In genomic region chr11:77974325-77974724, GRCm38 (mm10) we compare ENCODE assay signal across 15 mouse cellular contexts. TPM values are rescaled to one million over a fixed set of nuclear protein-coding genes. Genes with fewer than 3 reads are reported as not detected.
"Had no signal": no experiment of that assay in that cellular context is flagged by ENCODE, and none has a peak within 500 bp of the region (broad histone marks: within the 10 kb centered on the region; RNA-seq: fewer than 3 reads in every experiment).

No protein-coding gene starts in this region.

- H3K27ac ChIP-seq: layer of hippocampus, adult 2 months; limb, embryonic 12.5 days; liver, embryonic 13.5 days; neural tube, embryonic 12.5 days; stomach, postnatal 0 days had no signal

- H3K9ac ChIP-seq: limb, embryonic 12.5 days; liver, embryonic 13.5 days; liver, postnatal 0 days; neural tube, embryonic 12.5 days had no signal

- H3K36me3 ChIP-seq: limb, embryonic 12.5 days; liver, embryonic 13.5 days had no signal

- DNase-seq: kidney, postnatal 36 days; liver; liver, embryonic 13.5 days; liver, postnatal 0 days; lung, postnatal 36 days; midbrain, embryonic 14.5 days; thymus, postnatal 4 days had no signal

- H3K4me1 ChIP-seq: limb, embryonic 12.5 days; liver, embryonic 13.5 days; neural tube, embryonic 12.5 days had no signal

- H3K4me2 ChIP-seq: limb, embryonic 12.5 days; liver, embryonic 13.5 days; neural tube, embryonic 12.5 days had no signal

- ATAC-seq: liver, postnatal 0 days; lung, postnatal 0 days had no signal

- H3K9me3 ChIP-seq: limb, embryonic 12.5 days; liver, embryonic 13.5 days; neural tube, embryonic 12.5 days had no signal

- H3K4me3 ChIP-seq: layer of hippocampus, adult 2 months; limb, embryonic 12.5 days; liver, embryonic 13.5 days; neural tube, embryonic 12.5 days had no signal

RNA-seq across cellular contexts. Expression of gene Sez6, which starts 43.7 kb away (rescaled TPM):
- total RNA-seq: megakaryocyte progenitor cell, adult 5-6 weeks; monocyte, adult 5-6 weeks; neutrophil, adult 5-6 weeks had no signal
- polyA plus RNA-seq: limb, embryonic 12.5 days; liver, postnatal 0 days had no signal
